Mouse (Mus musculus) cerebellum, adult 9-11 months (tissue): ENCODE measurements around the gene Sh3d19.
A peak's percentile ranks its signal among the peaks of the same experiment; 100 is the strongest.
"Not testable (repeated sequence)": the region's sequence is repeated elsewhere in the genome, so short reads cannot be mapped to it uniquely, and the experiment has no call there.

Experiments
- DNase-seq: peaks from one replicate; pipeline ENCODE4 v3.0.0; 2022

The Sh3d19 gene

DNA sequence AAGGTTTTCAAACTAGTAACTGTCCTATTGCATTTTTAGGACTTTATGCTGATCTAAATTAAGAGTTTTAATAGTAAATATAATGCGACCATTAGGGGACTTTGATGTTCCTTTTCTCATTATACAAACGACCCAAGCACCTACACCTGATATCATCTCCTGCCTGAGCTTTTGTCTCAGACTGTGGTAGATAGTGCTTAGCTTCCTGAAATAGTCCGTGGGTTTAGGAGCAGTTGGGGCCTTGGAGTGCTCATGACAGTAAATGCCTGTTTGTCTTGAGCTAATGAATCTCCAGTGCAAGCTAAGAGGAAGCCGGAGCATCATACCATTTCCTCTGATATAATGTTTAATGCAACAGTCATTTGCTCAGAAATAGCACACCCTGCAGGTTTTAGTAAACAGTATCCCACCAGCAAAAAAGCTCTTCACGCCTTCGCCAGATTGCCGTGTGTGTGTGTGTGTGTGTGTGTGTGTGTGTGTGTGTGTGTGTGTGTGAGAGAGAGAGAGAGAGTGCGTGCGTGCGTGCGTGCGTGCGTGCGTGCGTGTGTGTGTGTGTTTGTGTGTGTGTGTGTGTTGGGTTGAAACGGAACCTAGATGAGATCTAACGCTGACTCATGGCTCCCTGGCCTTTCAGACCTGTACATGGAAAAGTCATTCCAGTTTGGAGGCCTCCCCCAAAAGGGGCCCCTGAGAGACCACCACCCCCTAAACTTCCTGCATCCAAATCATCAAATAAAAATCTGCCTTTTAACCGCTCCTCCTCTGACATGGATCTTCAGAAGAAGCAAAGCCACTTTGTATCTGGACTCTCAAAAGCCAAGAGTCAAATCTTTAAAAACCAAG lies 132.8 kb downstream of the Sh3d19 start:
- no peak for DNase-seq

GRCm38 (mm10) chr3:86104433-86104832 lies 133.5 kb downstream of the Sh3d19 start:
- not testable (repeated sequence) for DNase-seq

- DNase-seq = no peak
These were observed 134.0 kb downstream of the Sh3d19 start for GRCm38 (mm10) chr3:86104909-86105308.

GRCm38 (mm10) chr3:86106086-86106632 lies 135.2 kb downstream of the Sh3d19 start:
- no peak for DNase-seq

- no peak for DNase-seq
These were observed 137.0 kb downstream of the Sh3d19 start for GRCm38 (mm10) chr3:86107637-86108539.

GRCm38 (mm10) chr3:86108576-86108975 lies 137.7 kb downstream of the Sh3d19 start:
- DNase-seq = no peak

DNA sequence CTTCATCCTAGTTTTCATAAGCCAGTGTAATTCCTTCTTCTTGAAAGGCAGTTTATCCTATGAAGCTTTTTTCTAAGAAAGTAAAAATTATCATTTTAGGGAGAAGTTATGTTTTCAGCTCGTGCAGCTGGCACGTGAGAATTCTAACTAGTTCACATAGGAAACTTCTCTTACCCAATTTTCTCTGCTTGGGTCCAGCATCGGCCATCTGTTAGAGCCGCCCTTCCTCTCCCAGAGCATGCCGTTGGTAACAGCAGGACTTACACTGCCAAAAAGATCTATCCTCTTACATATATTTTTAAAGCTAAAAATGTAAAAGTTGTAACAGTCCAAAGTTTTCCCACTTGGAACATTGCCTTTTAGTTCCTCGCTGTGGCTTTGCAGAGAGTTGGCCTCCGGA lies 138.2 kb downstream of the Sh3d19 start:
- DNase-seq = no peak

GRCm38 (mm10) chr3:86110077-86110476 lies 139.2 kb downstream of the Sh3d19 start:
- DNase-seq = no peak

- DNase-seq = no peak
These were observed 141.9 kb downstream of the Sh3d19 start for GRCm38 (mm10) chr3:86112766-86113165.

GRCm38 (mm10) chr3:86114659-86115338 lies 143.9 kb downstream of the Sh3d19 start:
- no peak for DNase-seq

GRCm38 (mm10) chr3:86116951-86117350 lies 146.0 kb downstream of the Sh3d19 start:
- DNase-seq = no peak

GRCm38 (mm10) chr3:86119237-86119932 lies 148.5 kb downstream of the Sh3d19 start:
- no peak for DNase-seq

GRCm38 (mm10) chr3:86122156-86122555 lies 151.2 kb downstream of the Sh3d19 start:
- no peak for DNase-seq

GRCm38 (mm10) chr3:86123251-86123746 lies 152.4 kb downstream of the Sh3d19 start:
- DNase-seq = no peak

DNA sequence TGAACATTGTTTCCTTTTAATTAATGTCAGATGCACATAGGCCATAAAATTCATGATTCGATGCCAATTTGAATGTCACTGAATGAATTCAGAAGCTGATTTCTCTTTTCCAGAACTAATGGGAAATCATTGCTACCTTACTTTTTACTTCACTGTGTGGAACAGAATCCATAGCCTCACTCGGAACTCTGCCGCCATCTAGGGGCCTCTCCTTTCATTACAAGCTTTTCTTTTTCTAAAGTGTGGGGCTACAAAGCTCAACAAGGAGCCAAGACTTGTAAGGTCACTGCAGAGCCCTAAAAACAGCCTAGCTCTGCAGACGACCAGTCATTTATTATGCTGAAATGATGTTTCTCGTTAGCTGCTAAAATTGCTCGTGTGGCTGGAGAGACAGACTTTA lies 158.8 kb downstream of the Sh3d19 start:
- peak; percentile 37 for DNase-seq

GRCm38 (mm10) chr3:86134939-86135638 lies 164.2 kb downstream of the Sh3d19 start:
- DNase-seq = no peak

- DNase-seq = no peak
These were observed 165.1 kb downstream of the Sh3d19 start for GRCm38 (mm10) chr3:86135886-86136563.

DNA sequence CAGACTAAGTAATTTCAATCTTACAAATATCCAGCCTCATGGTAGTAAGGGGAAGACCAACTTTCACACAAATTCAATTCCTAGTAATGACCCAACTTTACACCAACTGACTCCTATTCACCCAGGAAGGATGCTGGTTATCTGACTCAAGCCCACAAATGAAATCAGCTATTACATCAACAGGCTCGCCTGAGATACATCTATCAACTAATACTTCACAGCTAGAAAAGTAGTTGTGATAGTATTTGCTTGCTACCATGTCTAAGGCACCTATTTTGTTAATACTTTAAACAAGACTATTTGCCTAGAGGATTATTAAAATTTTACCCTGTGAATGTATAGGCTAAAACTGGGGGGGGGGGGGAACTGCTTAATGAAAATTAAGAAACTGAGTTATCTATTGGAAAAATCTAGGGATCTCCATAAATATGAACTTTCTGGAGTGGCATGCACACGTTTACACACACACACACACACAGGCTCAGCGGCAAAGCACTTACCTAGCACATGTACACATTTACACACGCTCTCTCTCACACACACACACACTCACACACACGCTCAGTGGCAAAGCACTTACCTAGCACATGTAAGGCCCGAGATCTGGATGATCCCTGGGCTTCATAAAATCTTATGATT lies 166.1 kb downstream of the Sh3d19 start:
- no peak for DNase-seq

DNA sequence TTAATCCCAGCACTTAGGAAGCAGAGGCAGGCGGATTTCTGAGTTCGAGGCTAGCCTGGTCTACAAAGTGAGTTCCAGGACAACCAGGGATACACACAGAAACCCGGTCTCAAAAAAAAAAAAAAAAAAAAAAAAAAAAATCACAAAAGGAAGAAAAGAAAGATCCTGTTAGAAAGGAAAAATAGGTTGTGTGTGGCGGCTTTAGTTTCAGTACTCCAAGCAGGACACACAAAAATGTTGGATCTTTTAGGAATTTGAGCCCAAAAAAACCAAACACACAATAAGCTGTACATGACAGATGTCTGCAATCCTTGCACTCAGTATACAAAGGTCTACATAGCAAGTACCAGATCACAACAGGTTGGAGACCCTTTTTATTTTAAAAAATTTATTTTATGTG lies 168.8 kb downstream of the Sh3d19 start:
- DNase-seq = no peak

- DNase-seq = peak; percentile 27
These were observed 170.5 kb downstream of the Sh3d19 start for GRCm38 (mm10) chr3:86141366-86141765.
